Mouse (Mus musculus) megakaryocyte-erythroid progenitor cell, adult 5-6 weeks (primary cell): ENCODE results near the gene Greb1. TPM values are rescaled to one million over a fixed set of nuclear protein-coding genes. Genes with fewer than 3 reads are reported as not detected.

Source experiments
- ATAC-seq: replicated peaks from 2 replicates; pipeline ENCODE4 v1.8.0; 2016; ENCODE audit warnings: mild to moderate bottlenecking, inconsistent platforms; ENCODE audit not compliant: severe bottlenecking, poor library complexity, low FRiP score, low TSS enrichment
- total RNA-seq, 2 experiments: library from RNA; stranded (forward) in 1 of 2; stranded (reverse) in 1 of 2; fragments of 200-1000, 215-1000 nt in 1 of 2; fragments of >200 nt in 1 of 2; fragmentation: Nextera tagmentation in 1 of 2; gene quantifications; 2 replicates each; pipeline ENCODE4 v1.2.3; 2014 to 2017

Greb1 gene
- total RNA-seq, 2 experiments from 2014 or later: not detected

DNA sequence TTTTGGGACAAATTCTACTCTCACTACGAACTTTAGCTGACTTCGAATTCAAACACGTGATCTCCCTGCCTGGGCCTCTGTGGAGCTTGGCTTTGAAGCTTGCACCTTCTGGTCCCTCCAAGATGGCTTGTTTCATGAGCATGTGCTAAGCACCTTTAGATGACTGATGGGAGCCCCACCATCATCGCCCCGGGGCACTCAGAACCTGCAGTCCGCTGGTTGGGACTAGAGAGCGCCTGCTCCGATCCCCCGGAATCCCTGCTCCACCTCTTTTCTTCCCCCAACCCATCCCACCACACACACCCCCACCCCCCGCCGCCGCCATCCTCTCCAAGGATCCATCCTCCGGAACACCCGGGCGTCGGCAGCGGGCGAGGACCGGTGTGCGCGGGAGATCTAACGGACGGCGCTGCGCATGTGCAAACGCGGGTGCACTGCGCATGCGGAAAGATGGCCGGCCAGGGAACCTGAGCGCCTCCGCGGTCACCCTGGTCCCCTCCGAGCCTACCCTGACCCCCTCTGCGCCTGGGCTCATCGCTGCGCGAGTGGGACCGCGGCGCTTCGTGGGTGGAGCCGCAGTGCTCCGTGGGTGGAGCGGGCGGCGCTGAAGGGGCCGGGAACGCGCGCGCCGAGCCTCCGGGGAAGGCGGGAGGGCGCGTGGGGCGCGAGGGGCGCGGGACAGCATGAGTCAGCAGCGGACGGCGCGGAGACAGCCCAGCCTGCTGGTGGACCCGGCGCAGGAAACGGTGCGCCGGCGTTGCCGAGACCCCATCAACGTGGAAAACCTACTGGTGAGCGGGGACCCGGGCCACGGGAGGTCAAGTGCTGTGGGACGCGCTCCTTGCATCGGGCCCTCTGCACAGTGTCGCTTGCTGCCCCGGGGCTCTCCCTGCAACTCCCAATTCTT is 10.1 kb upstream of the Greb1 start, which contains the start of gene E2f6:
TSS of gene E2f6 (plus strand) at position 439 of the 907 bp plus-strand sequence.
- ATAC-seq: peak; percentile 78

DNA sequence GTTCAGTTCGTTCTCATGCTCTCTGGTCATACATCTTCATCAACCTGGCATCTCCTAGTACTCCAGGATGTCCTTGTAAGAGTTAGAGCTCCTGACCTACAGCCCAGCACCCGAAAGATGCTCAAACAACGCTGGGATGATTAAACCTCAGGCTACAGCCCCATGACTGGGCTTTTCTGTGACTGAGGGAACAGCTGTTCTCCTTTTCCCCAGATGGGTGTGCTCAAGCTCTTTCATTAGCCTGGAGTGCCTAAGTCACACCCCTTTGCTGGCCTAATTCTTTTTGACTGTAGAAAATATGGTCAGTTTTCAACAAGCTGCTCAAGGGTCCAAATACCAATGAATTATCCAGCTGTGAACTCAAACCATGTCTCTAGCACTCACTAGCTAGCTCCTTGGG is 7.4 kb upstream of the Greb1 start:
- ATAC-seq: peak; percentile 70

DNA sequence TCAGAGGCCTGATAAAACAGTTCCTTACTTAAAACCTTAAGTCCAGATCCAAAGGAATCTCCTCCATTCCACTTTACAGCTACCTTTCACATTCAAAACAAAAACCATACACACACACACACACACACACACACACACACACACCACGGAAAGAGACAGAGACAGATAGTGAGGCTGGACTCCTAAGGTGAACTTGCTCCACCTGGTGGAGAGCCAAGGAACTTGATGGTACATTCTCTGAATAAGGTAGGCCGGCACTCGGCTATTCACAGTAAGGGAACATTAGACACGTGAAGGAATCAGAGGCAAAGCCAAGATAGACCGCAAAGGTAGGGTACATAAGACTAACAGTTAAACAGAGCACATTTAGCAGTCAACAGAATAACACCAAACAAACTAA is 4.8 kb upstream of the Greb1 start:
- ATAC-seq: peak; percentile 90

DNA sequence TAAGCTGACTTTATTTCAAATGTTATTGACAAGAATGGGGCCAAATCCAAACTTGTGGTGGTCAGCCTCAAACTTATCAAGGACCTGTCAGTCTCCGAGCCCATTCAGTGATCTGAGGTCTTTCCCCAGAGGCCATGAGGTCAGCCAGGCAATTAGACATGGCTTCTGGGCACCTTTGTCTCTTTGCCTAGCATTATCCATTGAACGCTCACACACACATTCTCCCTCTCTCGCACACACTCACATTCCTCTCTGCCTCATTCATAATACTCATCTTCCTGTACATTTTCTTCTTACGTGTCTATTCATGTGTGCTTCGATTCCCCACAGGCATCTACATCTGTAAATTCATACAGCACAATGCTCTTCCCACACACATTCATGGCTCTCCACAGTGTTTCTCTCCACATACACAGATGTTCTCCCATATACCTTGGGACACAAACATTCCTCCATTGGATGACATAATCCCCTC is 3.3 kb upstream of the Greb1 start:
- ATAC-seq: no peak

DNA sequence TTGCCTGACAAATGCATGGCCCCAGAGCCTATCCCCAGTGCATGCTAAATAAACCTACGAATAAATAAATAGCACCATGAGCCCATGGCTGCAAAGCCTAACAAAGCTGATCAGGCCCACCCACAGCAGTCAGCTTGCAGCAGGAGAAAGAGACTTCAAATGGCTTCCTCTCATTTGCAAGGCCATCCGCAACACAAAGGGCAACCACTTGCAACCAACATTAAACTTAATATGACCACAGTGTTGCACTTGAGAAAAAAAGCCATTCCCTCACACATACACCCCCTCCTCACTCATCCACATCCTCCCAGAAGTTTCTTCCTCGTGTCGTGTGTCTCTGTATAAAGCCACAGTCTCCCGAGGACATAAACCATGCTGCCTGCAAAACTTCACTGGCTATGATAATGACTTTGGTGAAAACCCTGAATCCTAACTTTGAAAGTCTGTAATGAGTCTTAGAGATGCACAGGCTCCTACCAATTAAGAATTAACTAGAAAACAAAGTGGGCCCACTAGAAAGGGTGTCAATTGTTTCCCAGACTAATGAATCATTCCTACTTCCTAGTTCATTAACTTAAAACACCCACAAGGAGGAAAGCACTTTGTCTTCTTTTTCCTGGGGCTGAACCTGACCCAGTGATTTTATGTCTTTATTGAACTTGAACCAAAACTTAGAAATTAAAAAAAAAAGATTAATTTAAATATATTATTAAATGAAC is 2.7 kb upstream of the Greb1 start:
- no peak for ATAC-seq

DNA sequence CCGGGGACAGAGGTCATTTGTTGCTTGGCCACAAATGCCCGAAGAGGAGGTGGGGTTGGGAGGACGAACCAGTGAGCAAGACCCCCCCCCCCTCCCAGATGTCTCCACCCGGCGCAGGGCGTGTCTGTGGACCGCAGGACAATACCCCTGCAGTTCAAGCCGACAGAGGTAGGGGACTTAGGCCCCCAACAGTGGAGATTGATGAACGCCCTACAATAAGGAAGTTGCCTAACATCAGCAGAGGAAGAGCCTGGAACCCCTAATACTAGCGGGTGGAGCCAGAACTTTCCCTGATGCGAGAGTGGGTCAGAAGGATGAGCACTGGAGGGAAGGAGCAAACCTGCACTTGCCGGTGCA is 251 bp upstream of the Greb1 start:
- no peak for ATAC-seq

DNA sequence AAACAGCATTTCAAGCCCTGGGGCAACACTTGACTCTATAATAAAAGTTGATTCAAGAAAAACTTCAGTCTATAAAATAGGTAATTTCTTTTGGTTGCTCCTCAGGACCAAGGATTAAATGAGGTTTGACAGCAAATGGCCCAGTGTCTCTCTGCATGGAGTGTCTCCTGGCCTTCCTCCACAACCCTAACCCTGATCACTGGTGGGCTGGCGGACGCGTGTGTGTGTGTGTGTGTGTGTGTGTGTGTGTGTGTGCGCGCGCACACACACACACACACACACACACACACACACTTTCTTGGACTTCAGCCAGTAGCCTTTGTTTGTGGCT is 793 bp downstream of the Greb1 start:
- no peak for ATAC-seq

DNA sequence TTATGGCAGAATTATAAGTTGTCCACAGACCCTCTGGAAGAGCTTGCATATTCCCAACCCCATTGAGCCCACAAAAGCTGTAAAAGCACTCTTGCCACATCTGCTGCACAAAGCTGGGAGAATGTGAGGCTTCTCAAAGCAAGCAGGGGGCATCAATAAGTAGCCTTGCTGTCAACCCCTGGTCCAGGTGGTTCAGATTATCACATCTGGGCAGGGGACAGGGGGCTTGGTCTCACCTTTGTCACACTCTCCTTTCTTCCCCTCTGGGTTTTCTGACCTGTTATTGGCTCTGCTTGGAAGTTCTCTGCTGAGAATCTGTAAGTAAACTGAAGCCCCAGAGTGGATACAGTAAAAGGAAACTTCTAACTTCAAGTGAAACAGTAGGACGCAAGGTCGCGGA is 1.8 kb downstream of the Greb1 start:
- ATAC-seq: no peak

DNA sequence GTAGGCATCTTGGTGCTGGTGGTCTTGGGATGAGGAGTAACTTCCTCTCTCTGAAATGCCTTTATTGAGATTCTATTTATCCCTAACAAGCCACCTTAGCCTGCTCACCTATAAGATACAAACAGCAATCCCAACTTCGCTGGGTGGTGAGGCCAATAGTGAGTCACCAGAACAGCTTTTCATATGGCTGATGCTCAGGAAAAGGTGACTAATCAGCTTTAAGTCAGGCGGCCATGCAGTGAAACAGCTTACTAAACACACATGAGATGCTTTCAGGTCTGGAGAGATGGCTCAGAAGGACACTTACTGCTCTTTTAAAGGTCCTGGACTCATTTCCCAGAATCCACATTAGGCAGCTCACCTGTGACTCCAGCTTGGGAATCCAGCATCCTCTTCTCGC is 4.9 kb downstream of the Greb1 start:
- no peak for ATAC-seq

DNA sequence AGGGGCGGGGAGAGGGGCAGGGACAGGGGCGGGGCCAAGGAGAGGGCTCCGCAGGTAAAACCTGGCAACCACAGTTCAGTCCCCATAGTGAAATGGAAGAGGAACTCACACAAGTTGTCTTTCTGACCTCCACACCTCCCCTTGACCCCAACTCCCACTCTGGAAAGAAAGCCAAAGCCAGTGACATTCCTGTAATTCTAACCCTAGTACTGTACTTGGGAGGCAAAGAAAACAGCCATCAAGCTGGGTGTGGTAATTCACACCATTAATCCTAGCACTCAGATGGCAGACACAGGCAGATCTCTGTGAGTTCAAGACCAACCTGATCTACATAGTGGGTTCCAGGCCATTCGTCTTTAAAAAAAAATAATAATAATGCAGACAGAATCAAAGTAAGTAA is 7.3 kb downstream of the Greb1 start:
- no peak for ATAC-seq

DNA sequence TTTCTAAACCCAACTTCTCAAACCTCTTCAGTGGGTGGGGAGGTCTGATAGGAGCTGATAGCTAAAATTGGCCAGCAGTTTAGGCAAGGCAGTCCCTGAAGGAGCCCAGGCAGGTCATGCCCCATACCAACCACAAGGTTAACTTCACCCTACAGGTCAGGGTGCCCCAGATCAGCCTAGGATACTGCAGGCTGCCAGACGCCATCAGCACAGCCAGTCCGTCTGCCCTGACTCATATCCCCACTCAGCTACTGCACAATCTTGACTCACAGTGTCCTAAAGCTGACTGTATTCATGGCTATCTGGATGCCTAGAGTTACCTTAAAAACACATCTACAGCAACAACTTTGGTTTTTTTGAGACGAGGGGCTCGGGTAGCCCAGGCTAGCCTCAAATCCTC is 10.2 kb downstream of the Greb1 start:
- 0 out of 2 replicates have a peak, but pooled peaks have one; percentile 50 for ATAC-seq

DNA sequence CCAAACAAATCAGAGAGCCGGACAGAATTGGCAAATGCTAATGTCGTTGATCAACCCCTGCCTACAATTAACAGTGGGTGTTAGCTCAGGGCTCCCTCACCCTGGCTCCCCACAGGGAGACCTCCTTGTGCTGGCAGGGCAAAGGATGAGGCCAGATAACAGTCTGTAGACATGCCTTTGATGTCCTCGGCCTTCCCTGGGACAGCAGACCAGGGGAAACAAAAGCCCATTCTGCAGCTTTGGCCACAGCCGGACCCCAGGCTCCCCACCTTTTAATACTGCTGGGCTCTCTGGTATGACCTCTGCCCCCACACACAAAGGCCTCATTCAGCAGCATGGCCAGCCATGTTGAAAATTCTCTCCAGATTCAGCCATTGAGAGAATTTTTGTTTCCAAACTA is 10.9 kb downstream of the Greb1 start:
- no peak for ATAC-seq

DNA sequence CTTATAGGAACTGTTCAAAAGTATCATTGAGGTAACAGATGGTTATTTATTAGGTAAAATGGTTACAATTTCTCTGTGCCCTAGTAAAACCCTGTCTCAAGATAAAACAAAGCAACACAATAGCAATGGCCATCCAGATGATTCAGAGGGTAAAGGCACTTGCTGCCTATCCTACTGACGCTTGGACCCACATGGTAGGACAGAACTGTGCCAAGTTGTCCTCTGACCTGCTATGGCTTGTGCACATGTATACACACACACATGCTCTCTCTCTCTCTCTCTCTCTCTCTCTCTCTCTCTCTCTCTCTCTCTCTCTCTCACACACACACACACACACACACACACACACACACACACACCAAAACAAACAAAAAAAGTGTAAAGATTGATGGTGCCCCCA is 11.5 kb downstream of the Greb1 start:
- ATAC-seq: no peak

DNA sequence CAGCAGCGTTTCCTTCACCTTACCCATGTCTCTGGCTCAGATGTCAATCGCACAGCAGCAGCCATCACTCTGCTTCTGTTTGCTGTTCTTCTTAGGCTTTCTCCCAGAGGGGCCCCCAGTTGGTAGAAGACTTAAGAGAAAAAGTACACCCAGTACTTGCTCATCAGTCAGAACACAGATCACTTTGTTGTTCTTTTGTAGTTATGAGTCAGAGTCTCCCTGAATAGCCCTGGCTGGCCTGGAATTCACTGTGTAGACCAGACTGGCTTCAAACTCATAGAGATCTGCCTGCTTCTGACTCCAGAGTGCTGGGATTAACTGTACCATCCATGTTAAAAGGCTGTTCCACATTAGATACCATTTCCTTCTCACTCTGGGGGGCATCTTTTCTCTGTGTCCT is 12.1 kb downstream of the Greb1 start:
- ATAC-seq: no peak

DNA sequence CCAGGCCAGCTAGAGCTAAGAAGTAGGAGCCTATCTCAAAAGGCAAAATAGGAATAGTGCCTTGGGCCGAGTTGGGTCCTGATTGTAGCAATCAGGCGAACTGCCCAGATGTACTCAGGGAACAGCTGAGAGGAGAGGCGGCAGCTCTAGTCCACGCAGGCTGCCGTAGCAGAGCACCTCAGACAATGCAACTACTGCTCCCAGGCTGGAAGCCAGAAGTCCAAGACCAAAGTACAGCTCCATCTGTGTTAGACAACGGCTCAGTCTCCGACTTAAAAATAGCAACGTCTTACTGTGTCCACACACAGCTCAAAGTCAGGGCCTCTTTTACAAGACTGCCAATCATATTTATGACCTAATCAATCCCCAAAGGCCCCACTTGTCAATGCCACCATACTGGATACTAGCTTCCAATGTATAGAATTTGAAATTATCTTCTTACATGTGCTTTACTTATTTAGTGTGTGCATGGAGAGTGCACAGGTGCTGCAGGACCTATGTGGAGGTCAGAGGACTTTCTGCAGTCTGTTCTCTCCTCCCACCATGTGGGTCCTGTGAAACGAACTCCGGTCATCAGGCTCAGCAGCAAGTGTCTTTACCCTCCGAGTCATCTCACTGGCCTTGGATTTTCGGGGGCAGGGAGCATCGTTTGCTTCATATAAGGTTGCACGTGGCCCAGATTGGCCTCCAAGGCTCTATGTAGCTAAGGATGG is 19.5 kb downstream of the Greb1 start:
- no peak for ATAC-seq

DNA sequence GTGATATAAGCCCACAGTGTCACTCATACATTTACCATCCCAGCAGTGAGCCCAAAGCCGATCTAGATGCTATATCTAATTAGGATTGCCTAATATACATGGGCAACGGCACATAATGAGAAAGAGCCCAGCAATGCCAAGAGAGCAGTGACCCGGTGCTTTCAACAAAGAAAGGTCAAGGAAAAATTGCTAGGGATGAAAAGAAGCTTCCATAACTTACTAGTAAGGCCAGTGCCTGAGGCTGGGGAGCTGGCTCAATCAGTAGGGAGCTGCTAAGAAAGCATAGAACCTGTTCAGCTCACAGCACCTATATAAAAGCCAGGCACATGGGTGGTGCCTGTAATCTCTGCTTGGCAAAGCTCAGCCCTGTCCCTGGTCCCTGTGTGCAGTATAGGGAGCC is 20.4 kb downstream of the Greb1 start:
- ATAC-seq: no peak

DNA sequence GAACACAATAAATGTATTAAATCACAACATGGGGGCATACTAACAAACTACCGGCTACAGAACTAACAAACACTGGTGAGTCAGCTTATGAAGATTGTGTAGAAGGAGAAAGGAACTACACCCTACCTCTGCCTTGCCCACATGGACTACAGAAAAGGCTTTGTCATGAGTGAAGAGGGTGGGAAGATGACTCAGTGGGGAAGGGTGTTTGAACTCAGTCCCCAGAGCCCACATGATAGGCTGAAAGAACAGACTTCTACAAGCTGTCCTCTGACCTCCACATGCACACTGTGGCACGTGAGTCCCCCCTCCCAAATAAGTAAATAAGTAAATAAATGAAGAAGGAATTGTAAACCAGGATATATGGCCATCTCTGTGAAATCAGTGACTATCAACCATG is 21.5 kb downstream of the Greb1 start:
- ATAC-seq: no peak

DNA sequence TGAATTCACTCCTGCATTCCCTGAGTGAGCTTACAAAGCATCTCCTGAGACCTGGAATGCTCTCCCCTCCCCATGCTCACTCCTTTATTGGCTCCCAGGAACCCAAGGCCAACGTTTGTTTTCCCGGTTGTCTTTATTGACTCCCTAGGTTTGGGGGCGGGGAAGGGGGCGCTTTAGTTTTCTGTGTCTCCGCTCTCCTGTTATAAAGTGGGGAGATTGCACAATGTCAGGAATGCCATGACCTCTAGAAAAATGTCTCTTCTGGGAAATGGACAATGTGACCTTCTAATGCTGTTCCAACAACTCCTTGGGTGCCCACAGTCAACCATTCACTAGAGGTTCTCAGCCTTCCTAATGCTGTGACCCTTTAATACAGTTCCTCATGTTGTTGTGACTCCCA is 22.2 kb downstream of the Greb1 start:
- ATAC-seq: no peak

DNA sequence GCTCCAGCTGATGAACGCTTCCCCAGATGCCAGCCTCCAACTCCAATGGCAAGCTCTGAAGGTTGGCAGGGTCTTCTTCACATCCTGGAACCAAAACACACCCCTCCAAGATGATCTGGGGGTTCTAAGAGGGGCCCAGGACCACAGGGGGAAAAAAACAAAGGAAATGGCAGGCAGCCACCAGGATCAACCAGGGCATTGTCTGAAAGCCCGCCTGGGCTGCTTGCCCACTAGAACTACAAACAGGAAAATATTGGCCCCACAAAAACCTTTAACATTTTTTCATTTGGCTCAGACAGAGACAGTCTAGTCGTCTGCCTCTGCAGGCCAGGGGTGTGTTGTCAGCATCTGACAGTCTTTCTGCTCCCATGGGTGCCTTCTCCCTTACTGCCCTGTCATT is 25.3 kb downstream of the Greb1 start:
- no peak for ATAC-seq

DNA sequence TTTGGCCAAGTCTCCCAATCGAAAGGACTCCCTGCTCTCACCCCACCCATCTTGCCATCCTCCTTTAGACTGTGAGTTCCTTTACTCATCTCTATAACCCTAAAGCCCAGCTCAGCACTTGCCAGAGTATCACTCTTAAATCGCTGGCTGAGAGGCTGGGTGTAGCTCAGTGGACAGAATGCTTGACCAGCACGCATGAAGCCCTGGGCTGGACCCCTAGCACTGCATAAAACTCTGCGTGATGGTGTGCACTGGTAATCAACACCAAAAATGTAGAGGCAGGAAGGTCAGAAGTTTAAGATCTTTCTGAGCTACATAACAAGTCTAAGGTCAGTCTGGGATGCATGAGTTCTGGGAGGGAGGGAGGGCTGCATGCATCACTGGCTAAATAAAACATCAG is 26.1 kb downstream of the Greb1 start:
- no peak for ATAC-seq
